Mouse (Mus musculus): ENCODE measurements at regions not wholly inside any gene's neighbourhood (a gene's known extent, or its start where the extent isn't known, plus 50 kb on each side); places are given as distances from the start of the nearest gene placed in this dataset.
"Not testable (repeated sequence)": the region's sequence is repeated elsewhere in the genome, so short reads cannot be mapped to it uniquely, and the experiment has no call there.

GRCm38 (mm10) chr3:147707401-147707801 is 855.2 kb downstream of the Ttll7 start:
- no peaks in the 10 kb centered on the region for H3K9me3 ChIP-seq (ENCODE audit: control insufficient read depth, low read length)
- no peak overlapping the region for H3K9ac ChIP-seq (ENCODE audit: low read depth, low read length, severe bottlenecking)
- H3K4me2 ChIP-seq (replicated peaks; ENCODE audit: low read depth, low read length, severe bottlenecking) = 0 out of 2 replicates have a peak overlapping the region, but pooled peaks have one; percentile 15
- H3K4me1 ChIP-seq (ENCODE audit: control insufficient read depth, insufficient read depth, low read length) = peaks cover 4% of the 10 kb centered on the region; the same call in 1 of the 2 replicates
- no peaks in the 10 kb centered on the region for H3K27me3 ChIP-seq (ENCODE audit: control insufficient read depth, insufficient read depth, low read length)
- ATAC-seq (ENCODE audit: low FRiP score, low read depth) (peak; percentile 92), DNase-seq (ENCODE audit: low spot score) (peak; percentile 69)
- TF ChIP-seq POLR2A (IDR thresholded peaks at IDR 0.05; ENCODE audit: borderline replicate concordance, extremely low read depth, insufficient read depth, insufficient read length) = no peak
- no peak overlapping the region for H3K27ac ChIP-seq (replicated peaks; ENCODE audit: low read depth, low read length)
- no peak overlapping the region for H3K4me3 ChIP-seq (replicated peaks; ENCODE audit: low read length)
- no peaks in the 10 kb centered on the region for H3K36me3 ChIP-seq (ENCODE audit: control insufficient read depth, insufficient read depth, low read length)
- 13% methylated on average over 4 of the region's 4 CpGs for WGBS

- no peaks in the 10 kb centered on the region for H3K4me1 ChIP-seq (ENCODE audit: control insufficient read depth, insufficient read depth, low read length)
- no peaks in the 10 kb centered on the region for H3K9me3 ChIP-seq (ENCODE audit: control insufficient read depth, low read length)
- no peak overlapping the region for H3K27ac ChIP-seq (replicated peaks; ENCODE audit: low read depth, low read length)
- H3K27me3 ChIP-seq (ENCODE audit: control insufficient read depth, insufficient read depth, low read length) = no peaks in the 10 kb centered on the region
- no peaks in the 10 kb centered on the region for H3K36me3 ChIP-seq (ENCODE audit: control insufficient read depth, insufficient read depth, low read length)
- no peak for ATAC-seq (ENCODE audit: low FRiP score, low read depth)
- no peak overlapping the region for H3K4me2 ChIP-seq (replicated peaks; ENCODE audit: low read depth, low read length, severe bottlenecking)
- WGBS = 87% methylated on average over 2 of the region's 2 CpGs
- DNase-seq (ENCODE audit: low spot score) = no peak
- H3K4me3 ChIP-seq (replicated peaks; ENCODE audit: low read length) = no peak overlapping the region
- H3K9ac ChIP-seq (ENCODE audit: low read depth, low read length, severe bottlenecking) = no peak overlapping the region
- TF ChIP-seq POLR2A (IDR thresholded peaks at IDR 0.05; ENCODE audit: borderline replicate concordance, extremely low read depth, insufficient read depth, insufficient read length) = no peak
These were observed 831.6 kb downstream of the Ttll7 start for GRCm38 (mm10) chr3:147683730-147684129.

- Histone ChIP-seq H3K27me3 (ENCODE audit: control insufficient read depth, insufficient read depth, low read length) (no peaks in the 10 kb centered on the region), H3K9me3 (ENCODE audit: control insufficient read depth, low read length) (no peaks in the 10 kb centered on the region), H3K4me1 (ENCODE audit: control insufficient read depth, insufficient read depth, low read length) (no peaks in the 10 kb centered on the region), H3K4me2 (replicated peaks; ENCODE audit: low read depth, low read length, severe bottlenecking) (no peak overlapping the region), H3K9ac (ENCODE audit: low read depth, low read length, severe bottlenecking) (no peak overlapping the region), H3K36me3 (ENCODE audit: control insufficient read depth, insufficient read depth, low read length) (no peaks in the 10 kb centered on the region), H3K4me3 (replicated peaks; ENCODE audit: low read length) (no peak overlapping the region), H3K27ac (replicated peaks; ENCODE audit: low read depth, low read length) (no peak overlapping the region)
- no peak for TF ChIP-seq POLR2A (IDR thresholded peaks at IDR 0.05; ENCODE audit: borderline replicate concordance, extremely low read depth, insufficient read depth, insufficient read length)
- 45% methylated on average over 1 of the region's 1 CpGs for WGBS
- no peak for DNase-seq (ENCODE audit: low spot score)
- ATAC-seq (ENCODE audit: low FRiP score, low read depth) = no peak
These were observed 828.1 kb downstream of the Ttll7 start for GRCm38 (mm10) chr3:147680299-147680698.

GRCm38 (mm10) chr3:147662572-147662971 is 810.4 kb downstream of the Ttll7 start:
- Histone ChIP-seq H3K36me3 (ENCODE audit: control insufficient read depth, insufficient read depth, low read length) (no peaks in the 10 kb centered on the region), H3K4me2 (replicated peaks; ENCODE audit: low read depth, low read length, severe bottlenecking) (no peak overlapping the region), H3K9me3 (ENCODE audit: control insufficient read depth, low read length) (no peaks in the 10 kb centered on the region), H3K4me3 (replicated peaks; ENCODE audit: low read length) (no peak overlapping the region), H3K27me3 (ENCODE audit: control insufficient read depth, insufficient read depth, low read length) (no peaks in the 10 kb centered on the region), H3K27ac (replicated peaks; ENCODE audit: low read depth, low read length) (no peak overlapping the region), H3K9ac (ENCODE audit: low read depth, low read length, severe bottlenecking) (no peak overlapping the region), H3K4me1 (ENCODE audit: control insufficient read depth, insufficient read depth, low read length) (no peaks in the 10 kb centered on the region)
- no peak for ATAC-seq (ENCODE audit: low FRiP score, low read depth)
- DNase-seq (ENCODE audit: low spot score) = no peak
- TF ChIP-seq POLR2A (IDR thresholded peaks at IDR 0.05; ENCODE audit: borderline replicate concordance, extremely low read depth, insufficient read depth, insufficient read length) = no peak
- WGBS = 86% methylated on average over 3 of the region's 3 CpGs

GRCm38 (mm10) chr3:147652849-147653248 is 800.7 kb downstream of the Ttll7 start:
- Histone ChIP-seq H3K9ac (ENCODE audit: low read depth, low read length, severe bottlenecking) (no peak overlapping the region), H3K4me3 (replicated peaks; ENCODE audit: low read length) (no peak overlapping the region), H3K4me1 (ENCODE audit: control insufficient read depth, insufficient read depth, low read length) (no peaks in the 10 kb centered on the region), H3K9me3 (ENCODE audit: control insufficient read depth, low read length) (no peaks in the 10 kb centered on the region), H3K36me3 (ENCODE audit: control insufficient read depth, insufficient read depth, low read length) (no peaks in the 10 kb centered on the region), H3K27me3 (ENCODE audit: control insufficient read depth, insufficient read depth, low read length) (no peaks in the 10 kb centered on the region), H3K4me2 (replicated peaks; ENCODE audit: low read depth, low read length, severe bottlenecking) (no peak overlapping the region), H3K27ac (replicated peaks; ENCODE audit: low read depth, low read length) (no peak overlapping the region)
- no peak for DNase-seq (ENCODE audit: low spot score)
- 49% methylated on average over 6 of the region's 6 CpGs for WGBS
- no peak for ATAC-seq (ENCODE audit: low FRiP score, low read depth)
- TF ChIP-seq POLR2A (IDR thresholded peaks at IDR 0.05; ENCODE audit: borderline replicate concordance, extremely low read depth, insufficient read depth, insufficient read length) = no peak

- H3K27ac ChIP-seq (replicated peaks; ENCODE audit: low read depth, low read length); H3K36me3 ChIP-seq (ENCODE audit: control insufficient read depth, insufficient read depth, low read length); DNase-seq (ENCODE audit: low spot score); H3K9me3 ChIP-seq (ENCODE audit: control insufficient read depth, low read length); H3K4me1 ChIP-seq (ENCODE audit: control insufficient read depth, insufficient read depth, low read length); ATAC-seq (ENCODE audit: low FRiP score, low read depth); H3K27me3 ChIP-seq (ENCODE audit: control insufficient read depth, insufficient read depth, low read length); H3K4me2 ChIP-seq (replicated peaks; ENCODE audit: low read depth, low read length, severe bottlenecking); H3K9ac ChIP-seq (ENCODE audit: low read depth, low read length, severe bottlenecking); H3K4me3 ChIP-seq (replicated peaks; ENCODE audit: low read length): not testable (repeated sequence)
- WGBS = 91% methylated on average over 18 of the region's 21 CpGs
These were observed 783.3 kb downstream of the Ttll7 start for GRCm38 (mm10) chr3:147635486-147635885.
